Mouse (Mus musculus) common myeloid progenitor, adult 5-6 weeks (primary cell): ENCODE data around the gene Olfr516. TPM values are rescaled to one million over a fixed set of nuclear protein-coding genes. Genes with fewer than 3 reads are reported as not detected.

Experiments used
- ATAC-seq: replicated peaks from 2 replicates; pipeline ENCODE4 v1.8.0; 2016; ENCODE audit warnings: low read depth, mild to moderate bottlenecking, moderate TSS enrichment, inconsistent platforms; ENCODE audit not compliant: poor library complexity, severe bottlenecking
- total RNA-seq: library from RNA; stranded (forward); fragments of 200-1000, 187-1606 nt; gene quantifications from 2 replicates; pipeline ENCODE4 v1.2.3, GENCODE M21; 2017

The Olfr516 gene
- not detected in 2 replicates for total RNA-seq

- ATAC-seq = no peak
Observed at GRCm38 (mm10) chr7:108850429-108850828, at the start of gene Olfr516. TSS of gene Olfr516 (minus strand) at chr7:108850529.

- no peak for ATAC-seq
Observed at GRCm38 (mm10) chr7:108894320-108894719, 44.0 kb upstream of the Olfr516 start, which contains the start of gene Olfr519. TSS of gene Olfr519 (minus strand) at chr7:108894420.

- no peak for ATAC-seq
Observed at GRCm38 (mm10) chr7:108884906-108885305, 34.6 kb upstream of the Olfr516 start, which contains the start of gene Olfr518. TSS of gene Olfr518 (minus strand) at chr7:108885006.

- no peak for ATAC-seq
Observed at GRCm38 (mm10) chr7:108872279-108872678, 21.9 kb upstream of the Olfr516 start, which contains the start of gene Olfr517. TSS of gene Olfr517 (minus strand) at chr7:108872379.

- no peak for ATAC-seq
Observed at GRCm38 (mm10) chr7:108825897-108826296, 24.4 kb downstream of the Olfr516 start, which contains the start of gene Olfr514. TSS of gene Olfr514 (minus strand) at chr7:108825997.

- peak; percentile 83 for ATAC-seq
Observed at GRCm38 (mm10) chr7:108814593-108815215, 35.6 kb downstream of the Olfr516 start.

GRCm38 (mm10) chr7:108797205-108797933, 53.0 kb downstream of the Olfr516 start:
- no peak for ATAC-seq

Other genes with a start within 250 kb of the Olfr516 start
- not detected in 2 replicates for gene Olfr506, start 239.7 kb downstream of the Olfr516 start, total RNA-seq
- gene Olfr507, start 228.7 kb downstream of the Olfr516 start, total RNA-seq = not detected in 2 replicates
- gene Olfr508, start 220.5 kb downstream of the Olfr516 start, total RNA-seq = not detected in 2 replicates
- not detected in 2 replicates for gene Olfr509, start 198.6 kb downstream of the Olfr516 start, total RNA-seq
- not detected in 2 replicates for gene Olfr510, start 184.1 kb downstream of the Olfr516 start, total RNA-seq
- not detected in 2 replicates for gene Olfr512, start 137.2 kb downstream of the Olfr516 start, total RNA-seq
- gene Olfr513, start 99.6 kb downstream of the Olfr516 start, total RNA-seq = not detected in 2 replicates
- not detected in 2 replicates for gene Olfr514, start 24.5 kb downstream of the Olfr516 start, total RNA-seq
- gene Olfr517, start 21.9 kb upstream of the Olfr516 start, total RNA-seq = not detected in 2 replicates
- not detected in 2 replicates for gene Olfr518, start 34.5 kb upstream of the Olfr516 start, total RNA-seq
- gene Olfr519, start 43.9 kb upstream of the Olfr516 start, total RNA-seq = not detected in 2 replicates
- gene Nlrp10, start 79.6 kb upstream of the Olfr516 start, total RNA-seq = 2.2 and 2.6 TPM in 2 replicates
- gene Eif3f, start 83.9 kb upstream of the Olfr516 start, total RNA-seq = 74.2 and 99.5 TPM in 2 replicates
- gene Tub, start 99.8 kb upstream of the Olfr516 start, total RNA-seq = not detected in 2 replicates
- 1.6 and 3.1 TPM in 2 replicates for gene Ric3, start 232.8 kb upstream of the Olfr516 start, total RNA-seq